Mouse (Mus musculus): ENCODE results near the gene Tbc1d4.

The Tbc1d4 gene

DNA sequence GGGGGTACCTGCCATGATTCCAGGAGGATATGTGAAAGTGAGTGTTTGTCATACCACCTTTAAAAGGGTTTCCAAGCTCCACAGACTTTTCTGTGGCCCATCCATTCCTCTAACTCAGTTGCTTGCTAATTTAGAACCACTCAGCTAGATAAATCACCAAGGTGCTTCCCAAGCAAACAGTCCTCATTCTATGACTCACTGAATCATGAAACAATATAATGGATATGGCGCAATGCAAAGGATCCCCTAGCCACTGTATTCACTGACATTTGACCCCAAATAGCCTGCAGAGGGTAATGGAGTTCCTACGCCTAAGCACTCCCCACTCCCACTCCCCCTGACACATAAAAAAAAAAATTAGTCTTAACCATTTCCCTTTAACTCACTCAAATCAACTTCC is 191.3 kb downstream of the Tbc1d4 start:
- DNase-seq (ENCODE audit: low spot score in 2 of 2): no peak
